Mouse (Mus musculus): Measurements from ENCODE around the gene Gm614. TPM values are rescaled to one million over a fixed set of nuclear protein-coding genes. Genes with fewer than 3 reads are reported as not detected.

Gm614 gene
- total and polyA plus RNA-seq, 3 experiments: 0.64 to 6.5 (median 1.3) TPM

DNA sequence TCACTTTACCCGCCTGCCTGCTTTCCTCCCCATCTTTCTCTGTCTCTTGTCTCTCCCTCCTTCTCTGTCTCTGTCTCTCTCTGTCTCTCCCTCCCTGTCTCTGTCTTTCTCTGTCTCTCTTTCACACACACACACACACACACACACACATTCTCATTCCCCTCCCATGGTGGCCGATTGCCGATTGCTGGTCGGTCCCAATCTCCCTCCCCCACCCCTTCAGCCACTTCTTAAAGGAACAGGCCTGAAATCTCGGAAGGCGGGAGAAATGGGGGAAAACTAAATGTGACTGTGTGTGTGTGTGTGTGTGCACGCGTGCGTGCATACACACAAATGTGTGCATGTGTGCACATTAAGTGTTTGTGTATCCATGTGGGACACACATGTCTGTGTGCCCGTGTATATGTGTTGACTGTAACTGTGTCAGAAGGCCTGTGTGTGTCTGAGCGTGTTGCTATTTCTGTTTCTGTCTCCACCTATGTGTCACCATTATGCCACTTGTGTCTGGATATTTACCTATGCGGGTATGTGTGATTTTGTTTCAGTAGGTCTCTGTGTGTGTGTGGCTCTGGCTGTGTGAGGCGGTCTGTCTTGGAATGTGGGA is 36.7 kb upstream of the Gm614 start:
- no peak overlapping the region for H3K4me3 ChIP-seq (replicated peaks in 1 of 3; ENCODE audit: low read depth in 2 of 3, low read length in 2 of 3, poor library complexity in 1 of 3)
- dilution Hi-C loops (cut with MboI; ENCODE audit: extremely low pct_ligation_motif_present, extremely low pct_unique_long_range_greater_than_20kb, low sequenced_read_pairs): no loop called here
- H3K27me3 ChIP-seq (replicated peaks): no peaks in the 10 kb centered on the region
- no peaks in the 10 kb centered on the region for H3K79me2 ChIP-seq (replicated peaks; ENCODE audit: control insufficient read depth, extremely low read depth, insufficient read depth, poor library complexity, severe bottlenecking)
- TF ChIP-seq ETS1 (conservative IDR thresholded peaks at IDR 0.05; ENCODE audit: low read depth, low read length) (no peak), JUND (conservative IDR thresholded peaks at IDR 0.05; ENCODE audit: low read depth, low read length) (no peak), ZKSCAN1 (IDR thresholded peaks at IDR 0.05; ENCODE audit: borderline replicate concordance, low read depth, low read length) (no peak), NRF1 (IDR thresholded peaks at IDR 0.05; ENCODE audit: low read depth, low read length) (no peak), HCFC1 (IDR thresholded peaks at IDR 0.05; ENCODE audit: low read depth, low read length) (no peak), SMC3 (IDR thresholded peaks at IDR 0.05; ENCODE audit: low read depth, low read length) (no peak), ZNF384 (IDR thresholded peaks at IDR 0.05; ENCODE audit: low read depth, low read length) (no peak), MAZ (IDR thresholded peaks at IDR 0.05; ENCODE audit: low read depth, low read length) (no peak), ELF1 (IDR thresholded peaks at IDR 0.05; ENCODE audit: low read depth, low read length) (no peak)
- no peaks in the 10 kb centered on the region for H3K9me3 ChIP-seq (replicated peaks; ENCODE audit: low read length)
- no peak for DNase-seq (ENCODE audit: extremely low read depth)
- H3K27ac ChIP-seq (ENCODE audit: insufficient read depth, low read depth): no peak overlapping the region
- no peak overlapping the region for H3K9ac ChIP-seq (ENCODE audit: insufficient read depth, low read depth)
- peaks cover 21 to 35% of the 10 kb centered on the region in 2 experiments for H3K36me3 ChIP-seq (replicated peaks in 1 of 2; ENCODE audit: control insufficient read depth in 1 of 2, insufficient read depth in 1 of 2, low read length in 1 of 2)
- H3K4me1 ChIP-seq (ENCODE audit: control insufficient read depth in 1 of 2, insufficient read depth in 2 of 2): no peaks in the 10 kb centered on the region
- H3K4me2 ChIP-seq (ENCODE audit: insufficient read depth, low read depth, poor library complexity, severe bottlenecking): no peak overlapping the region
- in situ Hi-C loops (cut with MboI; ENCODE audit: low pct_ligation_motif_present, low pct_unique_long_range_greater_than_20kb, low sequenced_read_pairs): no loop called here

DNA sequence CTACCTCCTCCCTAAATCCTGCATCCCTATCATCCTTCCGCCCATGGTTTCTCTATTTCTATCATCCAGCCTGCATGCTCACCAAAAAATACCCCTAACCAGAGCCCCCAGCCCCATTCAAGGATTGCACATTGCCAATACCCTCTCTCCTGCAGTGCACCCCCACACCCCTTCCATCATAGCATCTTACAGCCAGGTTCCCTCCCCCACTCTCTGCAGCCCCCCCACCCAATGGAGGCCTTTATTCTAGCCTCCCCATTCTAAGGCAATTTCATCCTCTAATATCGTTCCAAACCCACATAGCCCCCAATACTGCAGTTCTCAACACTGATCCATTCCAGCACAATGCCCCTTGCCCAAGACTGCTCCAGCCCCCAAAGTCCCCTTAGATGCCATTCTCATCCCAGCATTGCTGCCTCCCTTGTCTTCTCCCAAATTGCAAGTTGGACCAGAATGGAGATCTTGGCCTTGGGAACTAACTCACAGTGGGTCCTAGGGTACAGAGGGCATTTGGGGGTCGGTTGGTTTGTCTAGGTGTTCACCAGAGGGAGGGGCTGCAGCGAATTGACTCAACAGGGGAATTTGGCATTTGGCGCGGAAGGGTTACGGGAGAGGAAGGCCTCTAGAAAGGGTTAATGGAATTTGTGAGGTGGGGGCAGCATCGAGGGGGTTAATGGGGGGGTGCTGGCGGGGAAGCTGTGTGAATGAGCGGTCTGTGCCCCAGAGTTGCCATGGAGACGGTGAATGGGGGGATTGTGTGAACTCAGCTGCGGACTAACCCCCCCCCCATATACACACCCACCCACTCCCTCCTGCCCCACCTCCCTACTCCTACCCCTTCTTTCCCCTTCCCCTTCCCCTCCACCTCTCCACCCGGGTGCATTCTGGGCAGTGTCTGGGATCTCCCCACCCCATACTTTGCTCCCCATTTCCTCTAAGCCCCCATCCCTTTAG is 36.0 kb upstream of the Gm614 start:
- Histone ChIP-seq H3K4me2 (ENCODE audit: insufficient read depth, low read depth, poor library complexity, severe bottlenecking) (no peak overlapping the region), H3K4me1 (ENCODE audit: control insufficient read depth in 1 of 2, insufficient read depth in 2 of 2) (no peaks in the 10 kb centered on the region), H3K27ac (ENCODE audit: insufficient read depth, low read depth) (no peak overlapping the region), H3K79me2 (replicated peaks; ENCODE audit: control insufficient read depth, extremely low read depth, insufficient read depth, poor library complexity, severe bottlenecking) (no peaks in the 10 kb centered on the region), H3K27me3 (replicated peaks) (no peaks in the 10 kb centered on the region), H3K4me3 (replicated peaks in 1 of 3; ENCODE audit: low read depth in 2 of 3, low read length in 2 of 3, poor library complexity in 1 of 3) (no peak overlapping the region), H3K9me3 (replicated peaks; ENCODE audit: low read length) (no peaks in the 10 kb centered on the region), H3K9ac (ENCODE audit: insufficient read depth, low read depth) (no peak overlapping the region), H3K36me3 (replicated peaks in 1 of 2; ENCODE audit: control insufficient read depth in 1 of 2, insufficient read depth in 1 of 2, low read length in 1 of 2) (peaks cover 25 to 43% of the 10 kb centered on the region in 2 experiments)
- no peak for TF ChIP-seq TCF12 (IDR thresholded peaks at IDR 0.05; ENCODE audit: low read depth, low read length)
- TF ChIP-seq RAD21 (IDR thresholded peaks at IDR 0.05; ENCODE audit: low read depth, low read length): no peak
- no peak for TF ChIP-seq SIN3A (IDR thresholded peaks at IDR 0.05; ENCODE audit: low read length)
- in situ Hi-C loops (cut with MboI; ENCODE audit: low pct_ligation_motif_present, low pct_unique_long_range_greater_than_20kb, low sequenced_read_pairs) (loop anchor here (25.0 kb wide), 1 partner anchor 162 kb away; no protein-coding TSS in a partner anchor), dilution Hi-C loops (cut with MboI; ENCODE audit: extremely low pct_ligation_motif_present, extremely low pct_unique_long_range_greater_than_20kb, low sequenced_read_pairs) (no loop called here)
- no peak for DNase-seq (ENCODE audit: extremely low read depth)

Data from CH12.LX (cell line).